Mouse (Mus musculus) spleen, postnatal 14 days (tissue): Measurements from ENCODE around the gene Pate1.

Experiments
- DNase-seq, 2 experiments: peaks; one replicate each; pipeline ENCODE4 v3.0.0; 2021 to 2022; ENCODE audit warnings: low spot score in 2 of 2

Pate1 gene

GRCm38 (mm10) chr9:35687013-35687412, at the start of gene Pate1:
Gene Pate1 (minus strand): TSS chr9:35687390.
- no peak for DNase-seq

- DNase-seq: no peak
Measured at GRCm38 (mm10) chr9:35707265-35707664, 20.1 kb upstream of the Pate1 start.

DNA sequence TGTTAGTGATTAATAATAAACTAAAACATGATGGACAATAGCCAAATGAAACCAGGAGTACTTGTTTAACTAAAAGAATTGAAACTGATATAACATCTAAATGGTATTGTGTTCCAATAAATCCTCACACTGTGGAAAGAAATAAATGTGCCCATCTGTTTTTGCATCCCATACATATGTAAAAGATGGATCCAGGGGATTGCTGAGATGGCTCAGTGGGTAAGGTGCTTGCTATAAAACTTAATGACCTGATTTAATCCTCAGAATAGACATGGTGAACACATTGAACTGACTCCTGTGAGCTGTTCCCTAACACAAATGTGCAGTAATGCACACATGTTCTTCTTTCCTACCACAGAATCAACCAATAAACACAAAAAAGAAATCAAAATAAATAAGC, 4.7 kb upstream of the Pate1 start:
- no peak for DNase-seq

GRCm38 (mm10) chr9:35673557-35673956, 13.6 kb downstream of the Pate1 start:
- DNase-seq: no peak

DNA sequence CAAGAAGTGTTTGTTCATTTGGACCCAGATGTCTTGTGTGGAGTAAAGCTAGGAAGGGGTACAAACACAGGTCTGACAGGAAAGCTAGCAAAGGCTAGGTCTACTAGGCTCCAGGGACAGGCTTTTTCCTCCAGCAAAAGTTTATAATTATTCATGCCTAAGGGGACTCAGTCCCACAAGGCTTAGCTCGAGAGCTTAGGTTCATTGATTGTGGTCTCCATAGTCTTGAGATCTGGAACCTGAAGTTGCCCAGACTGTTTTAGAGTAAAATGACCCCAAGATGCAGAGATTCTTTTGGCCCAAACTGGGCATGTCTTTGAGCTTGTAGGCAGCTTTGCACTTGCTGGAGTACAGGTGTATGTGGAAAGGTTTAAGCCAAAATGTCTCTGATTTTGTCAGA, 39.1 kb downstream of the Pate1 start, which contains the start of gene Pate3:
TSS of gene Pate3 (minus strand) at position 101 of the 400 bp plus-strand sequence.
- no peak for DNase-seq
